Mouse (Mus musculus): ENCODE results near the gene Apom.

The Apom gene

DNA sequence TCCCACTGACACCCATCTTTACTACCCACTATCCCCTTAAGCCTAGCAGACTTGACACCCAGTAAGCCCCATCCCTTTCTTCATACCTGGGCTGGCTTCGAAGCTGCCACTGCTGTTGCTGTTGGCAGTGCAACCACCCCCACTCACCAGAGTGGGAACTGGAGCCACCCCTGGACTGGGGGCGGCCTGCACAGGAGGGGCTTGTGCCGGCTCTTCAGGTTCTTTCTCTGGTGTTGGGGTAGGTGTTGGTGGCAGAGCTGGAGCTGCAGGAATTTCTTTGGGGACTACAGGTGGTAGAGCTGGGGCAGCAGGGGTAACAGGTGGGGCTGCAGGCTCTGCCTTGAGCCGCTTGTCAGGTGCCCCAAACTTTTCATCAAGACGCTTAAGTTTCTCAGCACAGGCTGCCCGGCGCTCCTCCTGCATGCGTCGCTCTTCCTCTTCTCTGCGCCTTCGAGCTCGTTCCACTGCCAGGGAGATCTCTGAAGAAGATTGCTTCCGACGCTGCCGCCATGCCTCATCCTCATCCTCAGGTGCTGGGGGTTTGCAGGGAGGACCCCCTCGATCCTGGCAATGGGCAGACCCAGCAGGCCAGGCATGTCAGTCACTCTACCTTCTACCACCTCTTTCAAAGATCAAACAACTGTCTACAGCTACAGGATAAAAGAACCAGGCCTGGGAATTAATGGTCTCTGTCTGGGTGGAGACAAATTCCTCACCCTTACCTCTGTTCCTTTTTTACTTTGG is 27.2 kb upstream of the Apom start:
- DNase-seq (ENCODE audit: extremely low spot score) = no peak

DNA sequence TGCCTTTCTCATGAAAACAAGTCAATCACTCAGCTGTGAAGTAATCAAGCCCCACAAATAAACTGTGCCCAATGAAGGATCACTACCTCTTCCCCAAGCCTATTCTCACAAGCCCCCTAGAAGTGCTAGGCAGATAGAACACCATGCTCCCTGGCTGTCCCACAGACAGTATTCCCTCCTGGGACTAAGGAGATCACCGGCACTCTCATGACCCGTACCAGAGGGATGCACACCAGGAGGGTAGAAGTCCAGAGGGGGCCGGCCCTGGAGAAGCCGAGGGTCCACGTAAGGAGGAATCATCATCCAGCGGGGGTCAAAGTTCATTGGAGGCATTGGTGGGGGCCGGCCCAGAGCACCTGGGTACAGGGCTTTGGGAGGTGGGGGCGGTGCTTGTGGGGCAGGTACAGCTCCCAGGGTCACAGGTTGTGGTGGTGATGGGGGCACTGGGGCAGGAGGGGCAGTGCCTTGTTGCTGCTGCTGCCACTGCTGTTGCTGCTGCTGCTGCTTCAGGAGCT is 25.9 kb upstream of the Apom start:
- no peak for DNase-seq (ENCODE audit: extremely low spot score)

DNA sequence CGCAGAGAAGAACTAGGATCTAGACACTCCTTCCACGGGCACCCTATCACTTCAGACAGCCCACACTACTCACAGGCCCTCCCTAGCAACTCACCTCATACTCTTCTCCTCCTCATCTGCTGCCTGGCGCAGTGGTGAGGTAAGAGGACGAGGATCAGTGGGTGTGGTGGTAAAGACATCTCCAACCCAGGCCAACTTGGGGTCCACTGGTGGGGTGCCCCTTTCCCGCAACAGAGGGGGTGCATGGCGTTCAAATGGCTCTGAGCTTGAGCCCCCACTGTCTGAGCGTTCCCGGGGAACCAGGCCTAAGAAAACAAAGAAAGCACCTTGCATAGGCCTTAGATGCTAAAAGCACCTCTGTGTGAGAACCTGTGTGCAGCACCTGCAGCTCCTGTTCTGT is 25.4 kb upstream of the Apom start:
- no peak for DNase-seq (ENCODE audit: extremely low spot score)

DNA sequence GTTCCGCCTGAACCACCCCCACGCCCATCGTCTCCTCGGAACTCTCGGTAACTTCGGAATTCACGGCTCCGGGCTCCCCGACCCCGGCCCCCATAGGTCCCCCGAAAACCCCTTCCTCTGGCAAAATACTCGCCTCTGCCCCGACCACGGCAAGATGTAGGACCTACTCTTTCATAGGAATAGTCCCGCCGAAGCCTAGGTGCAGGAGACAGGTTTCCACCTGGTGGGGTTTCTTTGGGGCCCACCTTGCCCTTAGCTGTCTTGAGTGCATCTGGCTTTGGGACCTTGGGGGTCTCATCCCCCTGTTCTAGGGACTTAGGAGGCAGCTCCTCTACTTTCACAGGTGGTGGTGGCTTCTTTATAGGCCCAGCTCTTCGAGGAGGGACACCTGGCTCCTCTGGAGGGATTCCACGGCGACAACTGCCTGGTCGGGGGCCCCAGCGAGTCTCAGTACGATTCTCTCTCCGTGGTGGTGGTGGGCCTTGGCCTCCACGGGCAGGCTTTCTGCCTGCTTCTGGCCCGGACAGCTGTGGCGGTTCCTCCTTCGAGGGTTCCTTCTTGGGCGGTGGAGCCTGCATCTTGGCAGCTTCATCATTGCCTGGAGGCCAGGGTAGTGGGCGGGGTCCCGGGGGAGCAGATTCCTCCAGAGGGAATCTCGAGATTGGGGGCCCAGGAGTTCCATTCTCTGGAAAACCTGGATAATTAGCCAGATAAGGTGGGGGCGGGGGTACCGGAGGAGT is 24.8 kb upstream of the Apom start:
- DNase-seq (ENCODE audit: extremely low spot score) = no peak

DNA sequence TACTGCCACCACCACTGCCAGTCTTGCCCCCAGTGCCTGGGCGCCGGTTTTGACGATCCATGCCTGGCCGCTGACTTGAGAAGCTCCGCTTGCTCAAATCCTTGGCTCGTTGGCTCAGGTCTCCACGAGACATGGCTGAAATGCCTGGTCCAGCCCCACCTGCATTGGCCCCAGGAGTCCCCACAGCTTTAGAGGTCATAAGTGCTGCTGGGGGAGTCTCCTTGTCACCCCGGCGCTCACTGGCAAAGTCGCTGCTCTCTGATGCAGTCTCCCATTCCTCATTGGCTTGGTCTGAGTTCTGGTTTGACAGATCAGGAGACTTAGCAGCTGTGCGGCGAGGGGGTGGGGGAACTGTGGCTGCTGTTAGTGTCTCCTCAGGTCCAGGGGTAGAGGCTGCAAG is 23.6 kb upstream of the Apom start:
- no peak for DNase-seq (ENCODE audit: extremely low spot score)

DNA sequence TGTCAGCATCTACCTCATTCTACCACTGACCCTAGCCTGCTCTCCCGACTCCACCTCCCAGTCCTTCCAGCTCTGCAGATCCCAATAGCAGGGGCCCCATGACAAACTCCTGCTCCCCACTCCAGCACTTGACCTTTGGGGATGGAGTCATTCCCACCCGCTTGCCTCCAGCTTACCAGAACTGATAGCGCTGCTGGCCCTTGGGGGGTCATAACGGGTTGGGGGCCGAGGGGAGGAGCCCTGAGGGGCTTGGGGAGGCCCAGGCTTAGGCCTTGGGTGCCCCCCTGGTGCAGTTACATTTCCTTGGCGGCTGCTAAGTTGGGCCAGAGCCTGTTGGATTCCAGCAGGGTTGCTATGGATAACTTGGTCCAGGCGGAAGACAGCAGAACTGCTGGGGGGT is 22.8 kb upstream of the Apom start:
- DNase-seq (ENCODE audit: extremely low spot score) = no peak

DNA sequence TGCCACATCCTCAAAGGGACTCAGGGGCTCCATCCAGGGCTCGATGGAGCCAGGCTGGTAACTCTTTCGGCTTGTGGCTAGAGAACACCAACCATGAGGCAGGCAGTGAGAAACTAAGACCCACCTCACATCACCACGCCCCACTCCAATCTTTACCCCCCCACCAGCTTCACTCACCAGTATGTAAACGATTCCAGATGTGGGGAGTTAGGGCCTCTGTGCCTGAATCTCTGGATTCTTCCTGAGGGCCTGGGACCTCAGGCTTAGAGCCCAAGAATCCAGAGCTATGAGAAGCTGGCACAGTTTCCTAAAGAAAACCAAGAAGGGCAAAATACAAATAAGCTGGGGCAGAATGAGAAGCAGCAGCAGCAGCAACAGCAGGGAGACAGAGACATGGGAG is 22.1 kb upstream of the Apom start:
- DNase-seq (ENCODE audit: extremely low spot score) = no peak

DNA sequence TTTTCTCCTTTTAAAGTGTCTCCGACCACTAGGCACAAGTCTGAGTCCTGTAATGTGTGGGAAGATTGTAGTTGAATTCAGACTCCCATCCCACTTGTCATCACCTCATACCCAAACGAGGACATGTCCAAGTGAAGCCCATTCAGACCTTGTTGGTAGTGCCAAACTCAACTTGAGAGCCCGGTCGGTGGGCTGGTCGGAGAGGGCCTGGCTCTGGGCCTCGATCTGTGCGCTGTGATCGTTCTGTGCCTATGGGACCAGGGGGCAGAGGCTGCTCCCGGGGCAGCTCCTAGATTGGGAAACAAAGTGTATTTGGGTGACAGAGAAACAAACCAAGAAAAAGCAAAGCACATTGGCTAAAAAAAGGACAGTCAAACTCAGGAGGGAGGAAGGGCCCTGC is 21.2 kb upstream of the Apom start:
- no peak for DNase-seq (ENCODE audit: extremely low spot score)

DNA sequence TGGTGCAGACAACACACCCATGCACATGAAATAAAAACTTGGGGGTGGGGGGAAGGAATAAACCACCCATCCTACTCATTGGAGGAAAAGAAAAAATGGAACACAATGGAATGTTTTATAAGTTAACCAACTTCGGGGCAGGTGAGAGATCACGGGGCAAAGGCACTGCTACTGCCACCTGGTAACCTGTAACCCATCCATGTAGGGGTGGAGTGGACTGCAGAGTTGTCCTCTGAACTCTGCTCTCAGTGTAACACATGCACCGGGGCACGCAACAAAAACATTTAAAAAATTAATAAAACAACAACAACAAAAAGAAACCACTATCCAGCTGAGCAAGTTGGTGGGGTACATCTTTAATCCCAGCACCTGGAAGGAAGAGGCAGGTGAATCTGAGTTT is 20.3 kb upstream of the Apom start:
- no peak for DNase-seq (ENCODE audit: extremely low spot score)

DNA sequence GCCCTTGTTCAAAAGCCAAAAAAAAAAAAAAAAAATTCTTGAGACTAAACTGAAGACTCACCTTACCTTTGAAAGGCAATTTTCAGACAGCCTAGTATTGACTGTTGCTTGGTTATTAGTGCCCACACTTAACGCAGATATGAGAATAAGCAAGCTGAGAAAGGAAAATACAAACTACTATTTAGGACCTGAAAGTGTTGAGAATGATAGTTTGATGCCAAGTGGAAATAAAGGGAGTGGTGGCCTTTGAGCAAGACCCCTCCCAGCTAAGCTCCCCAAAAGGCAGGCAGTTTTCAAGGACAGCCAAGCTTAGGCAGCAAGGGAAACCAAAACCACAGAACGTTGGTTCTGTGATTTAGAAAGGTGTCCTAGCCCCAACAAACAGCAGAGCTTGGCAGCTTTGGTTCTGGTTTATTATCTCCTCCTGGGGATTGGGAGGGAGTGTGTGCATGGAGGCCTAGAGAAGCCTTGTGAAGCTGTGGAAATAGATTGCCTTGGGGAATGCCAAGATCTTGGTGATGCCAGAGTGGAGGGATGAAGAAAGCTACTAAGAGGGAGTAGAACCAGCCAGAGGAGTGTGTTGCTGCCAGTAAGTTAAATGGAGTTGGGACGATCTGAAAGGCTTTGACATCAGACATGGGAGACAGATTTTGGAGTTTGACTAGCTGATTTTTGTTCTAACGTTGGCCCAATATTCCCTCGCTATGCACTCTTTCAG is 16.2 kb upstream of the Apom start:
- DNase-seq (ENCODE audit: extremely low spot score) = no peak

DNA sequence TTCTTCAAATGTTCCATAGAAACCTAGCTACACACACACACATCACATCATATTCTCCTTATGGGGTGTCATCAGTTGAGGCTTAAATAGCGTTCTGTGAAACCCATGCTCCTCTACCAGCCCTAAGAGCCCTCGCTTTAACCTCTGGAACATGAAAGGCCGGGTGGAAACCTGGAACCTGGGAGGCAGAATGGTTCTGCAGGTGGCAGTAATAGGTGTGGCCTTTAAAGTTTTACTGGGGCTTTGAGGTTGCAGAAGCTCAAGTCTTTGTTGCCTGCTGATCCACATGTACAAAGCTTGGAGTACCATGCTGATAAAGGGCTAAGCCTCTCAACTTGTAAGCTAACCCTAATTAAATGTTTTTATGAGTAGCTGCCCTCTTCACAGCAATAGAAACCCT is 15.5 kb upstream of the Apom start:
- peak; percentile 36 for DNase-seq (ENCODE audit: extremely low spot score)

DNA sequence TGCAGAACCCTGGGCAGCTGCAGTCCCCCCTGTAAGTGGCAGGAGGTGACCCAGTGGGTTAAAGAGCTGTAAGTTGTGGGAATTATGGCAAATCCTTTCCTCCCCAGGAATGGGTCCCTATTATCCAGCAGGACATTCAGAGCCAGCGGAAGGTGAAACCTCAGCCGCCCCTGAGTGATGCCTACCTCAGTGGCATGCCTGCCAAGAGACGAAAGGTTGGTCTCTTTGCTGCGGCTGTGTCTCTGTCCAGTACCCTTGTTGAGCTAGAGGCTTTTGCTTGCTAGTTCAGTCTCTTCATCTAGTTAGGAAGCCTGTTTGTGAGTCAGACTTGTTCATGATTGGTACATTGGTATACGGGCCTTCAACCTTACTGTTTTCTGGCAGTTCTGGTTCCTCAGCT is 14.3 kb upstream of the Apom start:
- DNase-seq (ENCODE audit: extremely low spot score) = no peak

DNA sequence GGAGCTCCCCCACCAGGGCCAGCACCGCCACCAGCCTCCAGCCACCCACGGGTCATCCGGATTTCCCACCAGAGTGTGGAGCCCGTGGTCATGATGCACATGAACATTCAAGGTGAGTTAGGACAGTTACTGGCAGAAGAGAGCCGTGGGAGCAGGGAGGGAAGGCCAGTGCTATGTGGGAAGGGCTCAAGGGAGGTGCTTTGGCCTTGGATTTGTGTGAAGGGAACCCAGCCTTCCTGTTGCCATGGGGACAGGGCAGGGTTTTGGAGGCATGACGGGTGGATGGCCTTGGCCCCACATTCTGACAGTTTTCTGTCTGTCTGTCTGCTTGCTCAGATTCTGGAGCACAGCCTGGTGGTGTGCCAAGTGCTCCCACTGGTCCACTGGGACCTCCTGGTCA is 10.1 kb upstream of the Apom start:
- DNase-seq (ENCODE audit: extremely low spot score) = no peak

DNA sequence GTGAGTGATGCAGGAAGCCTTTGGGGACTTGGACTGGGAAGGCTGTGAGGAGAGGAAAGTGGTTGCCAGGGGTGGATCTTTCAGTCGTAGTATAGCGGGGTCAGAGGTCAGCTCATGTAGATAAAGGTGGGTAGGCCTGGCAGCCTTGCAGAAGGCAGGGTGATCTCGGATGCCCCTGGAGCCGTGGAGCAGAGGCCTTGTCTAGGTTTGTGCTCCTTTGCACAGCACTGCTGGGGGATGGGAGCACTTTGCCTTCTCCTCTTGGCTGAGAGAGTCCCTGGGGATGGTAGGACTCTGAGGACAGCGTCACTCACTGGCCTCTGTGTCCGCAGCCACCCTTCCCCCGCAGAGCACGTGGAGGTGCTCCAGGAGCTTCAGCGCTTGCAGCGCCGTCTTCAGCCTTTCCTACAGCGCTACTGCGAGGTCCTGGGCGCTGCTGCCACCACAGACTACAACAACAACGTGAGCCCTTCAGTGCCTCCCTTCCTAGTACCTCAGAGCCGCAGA is 8.7 kb upstream of the Apom start:
- no peak for DNase-seq (ENCODE audit: extremely low spot score)

DNA sequence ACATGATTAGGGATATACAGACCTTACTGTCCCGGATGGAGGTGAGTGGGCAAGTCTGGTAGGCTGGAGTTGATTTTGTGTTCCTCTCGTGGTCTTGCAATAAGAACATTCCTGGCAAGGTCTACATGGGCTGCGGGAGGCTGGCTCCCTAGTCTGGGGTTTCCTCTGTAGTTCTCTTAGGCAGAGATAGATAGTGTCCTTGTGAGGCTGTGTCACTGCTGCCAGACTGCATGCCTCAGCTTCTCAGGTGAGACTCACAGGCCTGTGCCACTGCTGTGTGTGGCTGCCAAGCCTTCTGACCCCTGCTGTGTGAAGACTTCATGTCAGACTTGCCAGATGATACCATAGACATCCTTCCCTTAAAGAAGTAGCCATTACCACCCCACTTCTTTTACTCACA is 7.4 kb upstream of the Apom start:
- DNase-seq (ENCODE audit: extremely low spot score) = no peak

DNA sequence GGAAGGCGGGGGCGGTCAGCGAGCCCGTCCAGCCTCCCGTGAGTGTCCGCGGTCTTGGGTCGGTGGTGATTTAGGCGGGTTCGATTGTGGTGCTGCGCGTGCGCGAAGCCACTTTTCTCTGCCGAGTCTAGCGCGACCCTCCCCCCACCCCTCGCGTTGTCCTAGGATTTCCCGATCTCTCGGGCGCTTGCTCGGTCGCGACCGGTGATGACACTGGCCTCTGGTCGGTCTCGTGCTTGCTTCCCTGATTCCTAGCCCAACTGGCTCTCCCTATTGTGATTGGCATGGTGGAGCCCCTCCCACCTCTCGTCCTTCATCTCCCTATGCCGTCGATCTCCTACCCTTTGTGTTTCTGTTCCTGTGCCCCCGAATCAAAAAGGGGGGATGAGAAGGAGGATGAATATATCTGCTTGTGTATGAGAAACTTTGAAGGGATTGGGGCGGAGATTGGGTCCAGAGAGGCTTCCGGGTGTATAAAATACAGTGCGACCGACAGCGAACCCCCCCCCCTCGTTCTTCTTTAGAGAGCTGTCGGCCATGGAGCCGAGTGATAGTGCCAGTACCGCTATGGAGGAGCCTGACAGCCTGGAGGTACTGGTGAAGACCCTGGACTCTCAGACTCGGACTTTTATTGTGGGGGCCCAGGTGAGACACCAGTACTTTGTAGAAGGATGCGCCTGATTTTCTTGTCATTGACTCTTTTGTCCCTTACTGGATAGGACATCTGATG is 3.9 kb upstream of the Apom start:
- DNase-seq (ENCODE audit: extremely low spot score) = no peak

DNA sequence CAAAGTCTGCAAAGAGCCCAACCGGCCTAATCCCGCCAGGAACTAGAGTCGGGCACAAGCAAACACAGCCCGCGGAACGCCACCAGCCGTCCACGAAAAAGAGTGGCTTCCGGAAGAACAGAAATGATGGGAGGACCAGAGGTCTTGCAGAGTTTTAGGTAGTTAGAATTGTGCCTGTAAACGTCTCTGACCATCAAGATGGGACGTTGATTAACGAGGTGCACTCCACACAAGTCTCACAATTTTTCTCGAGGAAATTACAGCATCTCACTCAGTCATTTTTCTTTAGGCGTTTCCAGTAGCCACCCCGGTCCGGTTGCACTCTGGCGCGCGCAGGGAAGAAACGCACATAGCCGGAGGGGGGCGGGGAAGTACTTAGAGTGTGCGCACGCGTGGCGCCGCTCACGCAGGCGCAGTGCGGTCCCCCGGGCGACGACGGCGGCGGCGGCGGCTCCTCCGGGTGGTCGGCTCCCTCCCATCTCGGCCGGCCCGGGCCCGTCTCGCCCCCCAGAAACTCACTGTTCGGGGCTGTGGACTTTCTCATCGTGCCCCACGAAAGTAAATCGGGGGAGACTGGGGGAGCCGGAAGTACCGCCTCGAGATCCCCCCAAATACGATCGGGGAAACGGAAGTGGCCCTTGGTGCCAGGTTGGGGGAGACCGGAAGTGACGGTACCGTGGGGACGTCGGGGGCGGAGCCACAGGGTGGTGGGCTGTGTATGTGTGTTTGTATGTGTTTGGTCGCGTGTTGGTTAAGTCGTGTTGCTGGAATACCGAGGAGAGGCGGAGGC is 3.1 kb upstream of the Apom start, which contains the start of gene Bag6:
Gene Bag6 (plus strand): TSS at position 378 of the 790 bp plus-strand sequence.
- peak; percentile 96 for DNase-seq (ENCODE audit: extremely low spot score)

DNA sequence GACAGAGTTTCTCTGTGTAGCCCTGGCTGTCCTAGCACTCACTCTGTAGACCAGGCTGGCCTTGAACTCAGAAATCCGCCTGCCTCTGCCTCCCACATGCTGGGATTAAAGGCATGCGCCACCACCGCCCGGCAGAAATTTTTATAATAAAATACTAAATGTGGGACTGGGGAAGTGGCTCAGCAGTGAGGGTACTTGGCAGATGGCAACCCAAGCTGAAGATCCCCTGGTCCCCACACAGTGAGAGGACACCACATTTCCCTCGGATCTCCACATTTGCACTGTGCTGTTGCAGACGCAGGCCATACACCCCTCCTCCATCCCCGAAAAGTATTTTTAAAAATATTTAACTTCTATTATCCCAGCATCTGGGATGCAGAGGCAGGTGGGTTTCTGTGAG is 1.7 kb upstream of the Apom start:
- no peak for DNase-seq (ENCODE audit: extremely low spot score)

DNA sequence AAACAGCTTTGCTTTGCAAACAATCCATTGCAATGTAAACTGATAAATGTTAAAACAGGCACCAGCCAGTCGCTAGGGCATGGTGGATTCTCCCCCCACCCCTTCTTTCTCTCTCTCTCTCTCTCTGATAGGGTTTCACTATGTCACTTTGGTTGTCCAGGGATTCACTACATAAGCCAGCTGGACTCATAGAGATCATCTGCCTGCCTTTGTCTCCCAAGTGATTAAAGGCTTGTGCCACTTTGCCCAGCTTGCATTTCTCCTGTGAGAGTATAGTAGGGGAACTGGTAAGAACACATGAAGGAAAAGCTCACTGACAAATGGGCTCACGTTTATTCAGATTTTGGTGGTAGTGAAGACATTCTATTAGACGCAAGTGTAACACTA is 317 bp upstream of the Apom start:
- DNase-seq (ENCODE audit: extremely low spot score) = no peak

DNA sequence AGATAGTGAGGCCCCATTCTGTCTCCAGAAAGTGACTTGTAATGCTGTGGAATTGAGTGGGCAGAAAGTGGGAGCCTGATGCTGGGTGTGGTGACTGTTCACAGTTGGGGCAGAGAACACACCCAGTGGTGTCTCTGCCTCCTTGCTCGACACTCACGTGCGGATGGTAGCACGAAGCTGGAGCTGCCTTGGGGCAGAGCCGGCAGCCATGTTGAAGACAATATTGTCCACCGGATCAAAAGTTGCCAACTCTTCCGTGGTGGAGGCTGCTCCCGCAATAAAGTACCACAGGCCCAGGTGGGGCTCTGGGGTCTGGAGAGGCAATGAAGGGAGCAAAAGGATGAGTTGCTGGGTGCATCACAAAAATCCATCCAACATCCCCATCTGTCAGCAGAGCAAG is 812 bp downstream of the Apom start:
- no peak for DNase-seq (ENCODE audit: extremely low spot score)

DNA sequence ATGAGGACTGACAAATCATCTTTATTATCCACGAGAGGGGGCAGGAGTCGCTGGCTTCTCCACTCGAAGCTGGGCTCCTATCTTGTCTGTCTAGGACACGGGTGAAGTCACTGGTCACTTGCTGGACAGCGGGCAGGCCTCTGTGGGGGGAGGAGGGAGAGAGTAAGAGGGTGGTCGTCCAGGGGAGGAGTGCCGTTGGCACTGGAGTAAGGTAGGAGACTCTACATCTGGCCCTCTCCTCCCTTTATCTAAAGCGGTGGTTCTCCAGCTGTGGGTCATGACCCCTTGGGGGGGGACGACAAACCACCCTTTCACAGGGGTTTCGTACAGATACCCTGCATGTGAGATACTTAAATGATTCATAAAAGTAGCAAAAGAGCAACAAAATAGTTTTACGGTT is 2.9 kb downstream of the Apom start:
- no peak for DNase-seq (ENCODE audit: extremely low spot score)

Measured in embryo, embryonic 9.5 days (tissue).